Mouse (Mus musculus) heart, embryonic 11.5 days (tissue): ENCODE results near the gene Ewsr1. TPM values are rescaled to one million over a fixed set of nuclear protein-coding genes. Genes with fewer than 3 reads are reported as not detected.
A peak's percentile ranks its signal among the peaks of the same experiment; 100 is the strongest.

Source experiments
- ATAC-seq: fragments of 200-750 bp; cut with Nextera tagmentation; replicated peaks from 2 replicates; pipeline ENCODE4 v1.8.0; 2017; ENCODE audit warnings: moderate library complexity; ENCODE audit not compliant: insufficient number of reproducible peaks, low FRiP score, low TSS enrichment
- H3K27ac ChIP-seq: fragments of 300-500 bp; sonication (generic); 2 replicates; pipeline ENCODE4 v1.5.1; 2014; ENCODE audit warnings: mild to moderate bottlenecking, low read depth, low read length
- H3K27me3 ChIP-seq: fragments of 300-500 bp; sonication (generic); 2 replicates; pipeline ENCODE4 v1.6.1; 2014; ENCODE audit warnings: mild to moderate bottlenecking, low read length, mixed read lengths; ENCODE audit not compliant: control insufficient read depth, insufficient read depth
- H3K36me3 ChIP-seq: fragments of 300-500 bp; sonication (generic); 2 replicates; pipeline ENCODE4 v1.6.1; 2014; ENCODE audit warnings: mild to moderate bottlenecking, low read length, moderate library complexity, mixed read lengths; ENCODE audit not compliant: control insufficient read depth, insufficient read depth
- H3K4me1 ChIP-seq: fragments of 300-500 bp; sonication (generic); 2 replicates; pipeline ENCODE4 v1.6.1; 2014; ENCODE audit warnings: low read length; ENCODE audit not compliant: control insufficient read depth, insufficient read depth
- H3K4me2 ChIP-seq: fragments of 300-500 bp; sonication (generic); 2 replicates; pipeline ENCODE4 v1.6.1; 2014; ENCODE audit warnings: mild to moderate bottlenecking, moderate library complexity
- H3K4me3 ChIP-seq: fragments of 300-500 bp; sonication (generic); 2 replicates; pipeline ENCODE4 v1.5.1; 2014; ENCODE audit warnings: low read depth, low read length
- H3K9ac ChIP-seq: fragments of 300-500 bp; sonication (generic); 2 replicates; pipeline ENCODE4 v1.6.1; 2014; ENCODE audit warnings: mild to moderate bottlenecking, low read depth, low read length, moderate library complexity
- H3K9me3 ChIP-seq: fragments of 300-500 bp; sonication (generic); replicated peaks from 2 replicates; pipeline ENCODE4 v1.6.1; 2016; ENCODE audit warnings: low read length; ENCODE audit not compliant: control insufficient read depth
- whole genome bisulfite sequencing: fragments of 180-500 bp; shearing (Covaris S2); extraction: QIAGEN DNeasy Blood & Tissue Kit; methylation state at CpG from one replicate; pipeline ENCODE4 v1.1.7; 2014; ENCODE audit not compliant: insufficient replicate concordance; 5-methylcytosine and 5-hydroxymethylcytosine counted together
- polyA plus RNA-seq: library from polyadenylated mRNA; unstranded; fragments of >200 nt; fragmentation: Nextera tagmentation; extraction: Ambion mirVana; gene quantifications from 2 replicates; pipeline ENCODE4 v1.2.1, GENCODE M21; 2014

Ewsr1 gene
- polyA plus RNA-seq, 1 experiment from 2014 or later: 322 TPM

DNA sequence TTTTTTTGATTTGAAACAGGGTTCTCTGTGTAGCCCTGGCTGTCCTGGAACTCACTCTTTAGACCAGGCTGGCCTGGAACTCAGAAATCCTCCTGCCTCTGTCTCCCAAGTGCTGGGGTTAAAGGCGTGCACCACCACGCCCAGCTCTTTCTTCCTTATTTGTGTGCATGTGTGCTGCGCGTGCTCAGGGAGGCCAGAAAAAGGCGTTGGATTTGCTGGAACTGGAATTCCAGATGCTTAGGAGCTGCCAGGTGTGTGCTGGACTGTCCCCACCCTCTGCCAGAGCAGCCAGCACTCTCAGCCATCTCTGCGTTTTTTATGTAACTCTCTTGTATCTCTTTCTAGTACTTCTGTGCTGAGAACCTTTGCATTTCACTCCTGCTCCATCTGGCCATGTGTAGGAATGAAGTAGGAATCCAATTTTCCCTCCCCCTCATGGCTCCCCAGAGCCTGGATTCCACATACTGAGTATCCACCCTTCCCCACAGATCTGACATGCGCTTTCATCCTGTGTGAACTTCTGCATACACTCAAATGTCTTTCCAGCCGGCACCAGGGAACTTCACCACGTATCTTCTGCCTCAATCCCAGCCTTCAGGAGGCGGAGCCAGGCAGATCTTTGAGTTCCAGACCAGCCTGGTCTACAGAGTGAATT lies 46.7 kb downstream of the Ewsr1 start:
- WGBS: 62% methylated on average over 10 of the region's 10 CpGs
- no peak overlapping the region for H3K4me3 ChIP-seq
- H3K27ac ChIP-seq: no peak overlapping the region
- peaks cover 20% of the 10 kb centered on the region for H3K27me3 ChIP-seq
- no peaks in the 10 kb centered on the region for H3K9me3 ChIP-seq
- no peak overlapping the region for H3K9ac ChIP-seq
- no peak for ATAC-seq
- no peaks in the 10 kb centered on the region for H3K36me3 ChIP-seq
- H3K4me2 ChIP-seq: no peak overlapping the region
- peaks cover 6% of the 10 kb centered on the region; the same call in 1 of the 2 replicates for H3K4me1 ChIP-seq

DNA sequence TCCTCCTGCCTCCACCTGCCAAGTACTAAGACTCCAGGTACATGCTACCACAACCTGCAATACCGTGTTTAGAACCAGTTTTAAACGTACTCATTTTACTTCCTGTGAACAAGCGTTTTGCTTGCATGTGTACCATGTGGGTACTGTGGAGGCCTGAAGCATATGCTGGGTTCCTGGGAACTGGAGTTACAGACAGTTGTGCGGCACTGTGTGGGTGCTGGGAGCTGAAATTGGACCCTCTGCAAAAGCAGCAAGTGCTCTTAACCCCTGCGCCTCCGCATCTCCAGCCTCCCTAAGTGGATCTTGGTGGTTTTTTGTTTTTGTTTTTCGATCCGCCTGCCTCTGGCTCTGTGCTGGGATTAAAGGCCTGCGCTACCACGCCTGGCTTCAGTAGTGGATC lies 47.4 kb downstream of the Ewsr1 start:
- H3K4me3 ChIP-seq: no peak overlapping the region
- peaks cover 13% of the 10 kb centered on the region for H3K27me3 ChIP-seq
- H3K27ac ChIP-seq: no peak overlapping the region
- no peaks in the 10 kb centered on the region for H3K36me3 ChIP-seq
- ATAC-seq: no peak
- H3K4me1 ChIP-seq: peaks cover 6% of the 10 kb centered on the region; the same call in 1 of the 2 replicates
- H3K9me3 ChIP-seq: no peaks in the 10 kb centered on the region
- no peak overlapping the region for H3K9ac ChIP-seq
- no peak overlapping the region for H3K4me2 ChIP-seq
- WGBS: 80% methylated on average over 10 of the region's 10 CpGs

DNA sequence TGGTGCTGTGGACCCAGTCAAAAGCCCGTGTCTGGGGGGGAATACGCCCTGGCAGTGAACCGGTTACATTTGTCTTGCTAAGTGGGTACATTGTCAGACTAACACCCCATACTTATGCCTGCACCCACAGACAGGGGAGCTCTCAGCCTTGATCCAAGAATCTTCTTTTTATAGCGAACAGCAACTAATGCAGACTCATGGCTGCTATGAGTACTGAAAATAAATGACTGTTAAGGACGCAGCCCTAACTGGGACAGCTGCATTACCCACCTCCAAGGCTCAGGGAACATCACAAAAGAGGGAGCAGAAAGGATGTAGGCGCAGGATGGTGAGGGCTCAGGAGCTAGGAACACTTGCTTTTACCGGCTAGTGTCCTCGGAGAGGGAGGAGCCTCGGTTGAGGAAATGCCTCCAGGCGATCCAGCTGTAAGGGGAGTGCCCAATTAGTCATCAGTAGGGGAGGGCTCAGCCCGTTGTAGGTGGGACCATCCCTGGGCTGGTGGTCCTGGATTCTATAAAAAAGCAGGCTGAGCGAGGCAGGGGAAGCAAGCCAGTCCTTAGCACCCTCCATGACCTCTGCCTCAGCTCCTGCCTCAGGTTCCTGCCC lies 52.6 kb downstream of the Ewsr1 start:
- Histone ChIP-seq H3K27ac (no peak overlapping the region), H3K4me1 (peaks cover 6% of the 10 kb centered on the region), H3K36me3 (no peaks in the 10 kb centered on the region; the same call in 1 of the 2 replicates), H3K4me2 (no peak overlapping the region), H3K27me3 (no peaks in the 10 kb centered on the region), H3K9ac (no peak overlapping the region), H3K9me3 (no peaks in the 10 kb centered on the region), H3K4me3 (no peak overlapping the region)
- 46% methylated on average over 12 of the region's 12 CpGs for WGBS
- no peak for ATAC-seq

DNA sequence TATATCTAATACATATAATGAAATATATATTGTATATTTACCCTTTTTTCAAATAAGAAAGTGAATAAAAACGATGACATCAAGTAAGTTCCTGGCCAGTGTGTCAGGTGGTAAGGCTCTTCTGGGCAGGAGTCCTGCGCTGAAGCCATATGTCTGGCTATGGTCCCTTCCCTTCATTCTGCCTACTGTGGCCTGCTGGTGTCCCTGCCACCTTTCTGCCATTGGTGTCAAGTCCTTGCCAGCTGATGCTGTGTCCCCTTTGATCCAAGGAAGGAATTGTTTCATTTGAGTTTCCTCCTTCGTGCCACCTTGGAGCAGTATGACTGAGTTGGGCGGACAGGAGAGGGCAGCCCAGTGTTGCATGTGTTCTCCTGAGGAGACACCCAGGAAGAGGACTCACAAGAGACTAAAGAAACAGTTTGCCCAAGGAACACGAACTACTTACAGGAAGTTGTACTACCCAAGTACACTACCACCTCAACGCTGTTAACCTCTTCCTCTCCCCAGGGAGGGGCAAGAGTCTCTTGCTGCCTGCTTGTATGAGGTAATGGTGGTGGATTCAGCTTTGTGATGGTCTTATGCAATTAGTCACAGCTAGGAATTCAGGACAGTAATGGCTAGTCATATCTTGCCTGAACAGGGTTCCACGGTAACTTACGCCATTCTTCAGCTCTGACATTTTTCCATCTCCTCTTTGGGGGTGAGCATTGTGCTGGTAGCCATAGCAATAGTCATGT lies 56.3 kb downstream of the Ewsr1 start:
- no peak for ATAC-seq
- Histone ChIP-seq H3K36me3 (peaks cover 10% of the 10 kb centered on the region; the same call in 1 of the 2 replicates), H3K27me3 (no peaks in the 10 kb centered on the region), H3K4me2 (no peak overlapping the region), H3K4me1 (peaks cover 14% of the 10 kb centered on the region), H3K4me3 (no peak overlapping the region), H3K9me3 (no peaks in the 10 kb centered on the region), H3K9ac (no peak overlapping the region), H3K27ac (no peak overlapping the region)
- 88% methylated on average over 8 of the region's 8 CpGs for WGBS

DNA sequence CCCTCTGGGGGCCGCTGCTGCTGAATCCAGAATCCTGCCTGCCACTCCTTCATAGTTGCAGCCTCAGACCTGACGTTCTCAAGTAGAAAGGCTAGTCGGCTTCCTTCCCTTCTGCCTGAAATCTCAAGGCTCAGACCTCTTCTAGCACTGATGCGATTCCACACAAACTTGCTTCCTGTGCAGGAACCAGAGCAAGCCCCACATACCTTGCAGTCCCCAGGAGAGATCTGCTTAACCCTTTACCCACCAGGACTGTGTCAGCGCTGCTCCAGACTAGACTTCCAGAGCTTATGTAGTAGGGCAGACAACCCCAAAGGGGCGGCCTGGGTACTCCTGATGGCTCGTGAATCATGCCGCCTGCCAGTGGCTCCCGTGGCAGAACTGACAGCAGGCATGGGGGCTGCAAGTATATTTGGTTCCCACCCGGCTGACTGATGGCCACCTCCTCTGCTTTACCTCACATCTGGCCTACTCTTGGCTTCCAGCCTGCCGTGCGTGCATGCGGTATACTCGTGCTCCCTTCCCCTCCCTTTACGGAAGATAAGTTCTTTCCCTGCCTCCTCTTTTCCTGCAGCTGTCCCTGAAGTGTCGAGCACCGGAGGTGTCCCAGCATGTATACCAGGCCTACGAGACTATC lies 57.8 kb downstream of the Ewsr1 start:
- peaks cover 14% of the 10 kb centered on the region for H3K4me1 ChIP-seq
- H3K9me3 ChIP-seq: no peaks in the 10 kb centered on the region
- no peak overlapping the region for H3K9ac ChIP-seq
- H3K27me3 ChIP-seq: no peaks in the 10 kb centered on the region
- 59% methylated on average over 18 of the region's 18 CpGs for WGBS
- no peak overlapping the region for H3K4me3 ChIP-seq
- no peak overlapping the region for H3K4me2 ChIP-seq
- ATAC-seq: peak; percentile 25; the same call in 1 of the 2 replicates
- H3K36me3 ChIP-seq: peaks cover 16% of the 10 kb centered on the region; the same call in 1 of the 2 replicates
- no peak overlapping the region for H3K27ac ChIP-seq

DNA sequence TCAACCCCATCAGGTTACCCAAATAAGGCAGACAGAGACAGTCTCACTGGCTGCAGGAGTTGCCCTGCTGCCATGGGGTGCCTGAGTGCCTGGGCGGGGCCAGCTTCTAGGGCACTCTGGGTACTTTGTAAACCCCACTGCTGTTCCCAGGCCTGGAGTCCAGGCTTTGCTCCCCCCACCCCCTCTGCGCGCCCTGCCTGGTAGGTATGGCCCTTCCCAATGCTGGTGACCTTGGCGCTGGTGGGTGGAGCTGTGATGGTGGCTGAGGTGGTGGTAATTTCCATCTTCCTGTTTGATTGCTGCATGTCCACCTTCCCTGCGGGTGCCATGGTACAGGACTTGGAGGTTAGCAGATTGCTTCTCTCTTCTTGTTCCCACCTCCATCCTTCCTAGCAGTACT lies 58.5 kb downstream of the Ewsr1 start:
- Histone ChIP-seq H3K36me3 (peaks cover 16% of the 10 kb centered on the region), H3K9ac (no peak overlapping the region), H3K4me1 (peaks cover 14% of the 10 kb centered on the region), H3K27me3 (no peaks in the 10 kb centered on the region), H3K9me3 (no peaks in the 10 kb centered on the region), H3K4me2 (no peak overlapping the region), H3K27ac (no peak overlapping the region), H3K4me3 (no peak overlapping the region)
- WGBS: 90% methylated on average over 5 of the region's 5 CpGs
- ATAC-seq: no peak

DNA sequence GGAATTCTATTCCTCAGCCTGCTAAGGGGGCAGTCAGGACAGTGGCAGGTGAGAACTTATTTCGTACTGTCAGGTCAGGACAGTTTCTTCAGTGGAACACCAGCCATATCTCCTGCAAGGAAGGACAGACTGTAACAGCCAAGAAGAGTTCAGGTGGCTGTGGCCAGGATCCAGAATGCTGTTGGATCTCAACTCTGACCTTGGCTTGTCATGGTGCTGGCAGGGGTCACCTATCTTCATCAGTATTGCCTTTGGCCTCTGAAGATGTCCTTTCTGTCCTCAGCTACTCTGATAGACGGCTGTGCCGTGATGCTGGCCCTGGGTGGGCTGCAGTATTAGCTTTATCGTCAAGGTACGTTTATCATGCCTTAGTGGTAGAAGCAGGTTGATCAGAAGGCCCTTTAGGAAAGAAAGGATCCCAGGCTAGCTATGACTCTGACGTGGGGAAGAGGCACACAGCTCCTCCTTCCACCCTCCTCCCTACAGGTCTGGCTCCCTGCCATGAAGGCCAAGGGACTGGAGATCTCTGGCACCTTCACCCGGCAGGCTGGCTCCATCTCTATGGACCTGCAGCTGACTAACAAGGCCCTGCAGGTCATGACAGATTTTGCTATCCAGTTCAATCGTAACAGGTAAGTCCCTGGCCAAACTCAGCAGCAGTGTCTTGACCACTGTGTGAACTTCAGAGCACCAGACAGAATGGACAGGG lies 61.8 kb downstream of the Ewsr1 start:
- no peak for ATAC-seq
- Histone ChIP-seq H3K9me3 (no peaks in the 10 kb centered on the region), H3K9ac (no peak overlapping the region)

DNA sequence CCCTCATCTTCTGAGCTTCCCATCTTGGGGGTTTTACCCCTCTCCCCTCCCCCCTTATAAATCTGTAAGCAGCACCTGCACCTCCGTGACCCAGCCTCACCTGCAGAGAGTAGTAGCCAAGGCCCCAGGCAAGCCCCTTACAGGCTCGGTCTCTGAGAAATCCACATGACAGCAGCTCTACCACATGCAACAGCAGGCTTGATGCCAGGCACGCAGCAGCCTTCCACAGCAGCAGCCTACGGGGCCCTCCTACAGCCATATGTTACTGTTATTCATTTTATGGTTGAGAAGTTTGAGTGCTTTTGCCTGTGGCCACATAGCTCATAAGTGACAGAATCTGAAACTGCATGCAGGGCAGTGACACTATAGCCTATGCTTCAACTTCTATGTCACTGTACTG lies 63.6 kb downstream of the Ewsr1 start:
- Histone ChIP-seq H3K9ac (no peak overlapping the region), H3K4me2 (no peak overlapping the region), H3K9me3 (no peaks in the 10 kb centered on the region), H3K27me3 (no peaks in the 10 kb centered on the region), H3K4me3 (no peak overlapping the region), H3K36me3 (peaks cover 44% of the 10 kb centered on the region), H3K4me1 (no peaks in the 10 kb centered on the region), H3K27ac (no peak overlapping the region)
- no peak for ATAC-seq
- WGBS: 89% methylated on average over 4 of the region's 4 CpGs

More for the DNA sequence above, 61.8 kb downstream of the Ewsr1 start:
- peaks cover 14% of the 10 kb centered on the region for H3K4me1 ChIP-seq
- H3K36me3 ChIP-seq: peaks cover 31% of the 10 kb centered on the region
- no peak overlapping the region for H3K4me3 ChIP-seq
- no peaks in the 10 kb centered on the region for H3K27me3 ChIP-seq
- no peak overlapping the region for H3K4me2 ChIP-seq
- 82% methylated on average over 8 of the region's 8 CpGs for WGBS
- H3K27ac ChIP-seq: no peak overlapping the region
